Mouse (Mus musculus): ENCODE data around the gene Slc1a4.

DNA sequence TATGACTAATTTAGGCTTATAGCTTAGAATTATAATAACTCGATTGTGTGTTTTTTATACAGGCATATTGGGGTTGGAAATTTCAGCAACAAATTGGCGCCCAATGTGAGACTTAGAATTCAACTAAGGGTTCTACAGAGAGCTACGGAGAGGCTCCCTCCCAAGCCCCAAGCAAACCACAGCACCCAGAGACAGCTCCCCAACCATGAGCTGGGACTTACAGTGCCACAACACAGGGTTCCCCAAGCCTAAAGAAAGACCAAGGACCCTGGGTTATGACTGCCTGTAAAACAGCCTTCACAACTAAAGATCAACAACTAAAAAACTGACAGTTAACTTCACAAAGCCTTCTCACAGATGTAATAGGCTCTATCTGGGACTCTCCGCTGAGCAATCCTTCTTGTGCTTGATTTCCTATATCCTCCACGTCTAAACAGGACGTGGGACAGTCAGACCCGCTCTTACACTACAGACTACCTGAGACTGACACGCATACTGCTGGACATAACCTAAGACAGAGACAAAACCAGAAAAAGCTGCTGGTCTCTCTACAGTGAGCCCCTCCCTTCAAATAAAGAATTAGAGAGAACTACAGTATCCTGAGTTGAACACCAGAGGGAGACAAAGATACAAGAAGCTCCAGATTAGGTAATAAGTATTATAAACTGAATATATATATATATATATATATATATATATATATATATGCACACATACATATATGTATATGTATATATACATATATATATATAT lies 69.7 kb downstream of the Slc1a4 start:
- TF ChIP-seq CTCF (IDR thresholded peaks at IDR 0.05; ENCODE audit: low read depth, low read length) (0 out of 2 replicates have a peak, but pooled peaks have one; percentile 16), POLR2A (IDR thresholded peaks at IDR 0.05; ENCODE audit: extremely low read depth, insufficient read depth, low read length) (no peak)
